Mouse (Mus musculus): ENCODE results near the gene Robo3. TPM values are rescaled to one million over a fixed set of nuclear protein-coding genes. Genes with fewer than 3 reads are reported as not detected.
A peak's percentile ranks its signal among the peaks of the same experiment; 100 is the strongest.

Robo3 gene
- polyA plus RNA-seq, 1 experiment from 2014 or later: 14.1 TPM

DNA sequence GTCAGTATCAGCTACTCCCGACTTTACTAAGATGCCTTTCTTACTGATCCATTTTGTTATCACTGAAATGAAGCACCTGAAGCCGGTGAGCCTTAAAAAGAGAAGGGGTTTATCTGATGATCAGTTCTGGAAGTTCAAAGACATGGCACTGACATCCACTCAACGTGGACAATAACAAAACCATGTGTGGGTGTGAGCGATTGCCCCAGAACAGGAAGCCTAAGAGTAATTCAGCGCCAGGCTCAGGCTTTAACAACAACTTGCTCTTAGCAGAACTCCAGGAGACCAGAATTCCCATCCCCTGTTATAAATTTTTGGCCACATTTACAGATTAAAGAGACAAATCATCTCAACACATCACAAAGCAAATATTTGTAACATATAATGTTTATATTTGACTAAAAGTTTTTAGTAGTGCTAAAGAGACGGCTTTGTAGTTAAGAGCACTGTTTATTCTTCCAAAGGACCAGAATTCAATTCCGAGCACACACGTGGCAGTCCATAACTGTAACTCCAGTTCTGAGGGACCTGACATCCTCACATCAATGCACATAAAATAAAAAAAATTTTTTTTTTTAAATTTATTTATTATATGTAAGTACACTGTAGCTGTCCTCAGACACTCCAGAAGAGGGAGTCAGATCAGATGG is 39.4 kb downstream of the Robo3 start:
- no peak overlapping the region for H3K9ac ChIP-seq
- H3K27ac ChIP-seq (replicated peaks): no peak overlapping the region
- no peak overlapping the region for H3K4me3 ChIP-seq
- H3K9me3 ChIP-seq: no peaks in the 10 kb centered on the region
- H3K4me2 ChIP-seq: no peak overlapping the region
- WGBS: 81% methylated on average over 8 of the region's 8 CpGs
- H3K27me3 ChIP-seq: no peaks in the 10 kb centered on the region
- H3K36me3 ChIP-seq: no peaks in the 10 kb centered on the region
- no peak for ATAC-seq (ENCODE audit: low FRiP score, low read depth)
- H3K4me1 ChIP-seq (replicated peaks): no peaks in the 10 kb centered on the region

GRCm38 (mm10) chr9:37392071-37392470 is 41.0 kb downstream of the Robo3 start:
- H3K9ac ChIP-seq: no peak overlapping the region
- no peaks in the 10 kb centered on the region for H3K9me3 ChIP-seq
- no peaks in the 10 kb centered on the region for H3K36me3 ChIP-seq
- H3K4me2 ChIP-seq: no peak overlapping the region
- H3K4me1 ChIP-seq (replicated peaks): no peaks in the 10 kb centered on the region
- no peaks in the 10 kb centered on the region for H3K27me3 ChIP-seq
- H3K27ac ChIP-seq (replicated peaks): no peak overlapping the region
- ATAC-seq (ENCODE audit: low FRiP score, low read depth): no peak
- WGBS: 60% methylated on average over 2 of the region's 2 CpGs
- no peak overlapping the region for H3K4me3 ChIP-seq

DNA sequence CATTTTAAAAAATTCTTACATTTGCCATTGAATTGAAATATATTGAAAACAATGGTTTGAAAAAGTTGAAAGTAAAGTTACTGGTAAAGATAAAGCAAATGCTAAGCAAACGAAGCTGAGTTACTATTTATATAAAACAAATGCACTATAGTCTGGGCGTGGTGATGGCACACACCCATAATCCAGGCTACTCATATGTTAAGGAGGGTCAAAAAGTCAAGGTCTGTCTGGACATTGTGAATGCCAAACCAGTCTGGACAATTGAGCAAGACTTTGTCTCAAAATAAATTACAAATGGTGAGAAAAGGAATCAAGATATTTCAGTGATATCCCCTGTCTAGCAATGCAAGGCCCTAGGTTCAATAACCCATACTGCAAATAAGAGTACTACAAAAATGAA is 42.2 kb downstream of the Robo3 start:
- Histone ChIP-seq H3K4me3 (no peak overlapping the region), H3K9me3 (no peaks in the 10 kb centered on the region), H3K4me2 (no peak overlapping the region), H3K27me3 (0 out of 2 replicates have a peak, but pooled peaks cover 3% of the 10 kb centered on the region), H3K4me1 (replicated peaks) (no peaks in the 10 kb centered on the region), H3K36me3 (no peaks in the 10 kb centered on the region), H3K9ac (no peak overlapping the region), H3K27ac (replicated peaks) (no peak overlapping the region)
- ATAC-seq (ENCODE audit: low FRiP score, low read depth): no peak
- 60% methylated on average over 2 of the region's 2 CpGs for WGBS

GRCm38 (mm10) chr9:37384284-37385182 is 48.5 kb downstream of the Robo3 start:
- Histone ChIP-seq H3K9ac (peak overlapping the region; percentile 76), H3K27ac (replicated peaks) (peak overlapping the region; percentile 55), H3K4me1 (replicated peaks) (peaks cover 8% of the 10 kb centered on the region), H3K27me3 (0 out of 2 replicates have a peak, but pooled peaks cover 4% of the 10 kb centered on the region), H3K4me3 (peak overlapping the region; percentile 50), H3K9me3 (no peaks in the 10 kb centered on the region), H3K36me3 (no peaks in the 10 kb centered on the region), H3K4me2 (peak overlapping the region; percentile 76)
- peak; percentile 88 for ATAC-seq (ENCODE audit: low FRiP score, low read depth)
- WGBS: 7% methylated on average over 54 of the region's 54 CpGs

DNA sequence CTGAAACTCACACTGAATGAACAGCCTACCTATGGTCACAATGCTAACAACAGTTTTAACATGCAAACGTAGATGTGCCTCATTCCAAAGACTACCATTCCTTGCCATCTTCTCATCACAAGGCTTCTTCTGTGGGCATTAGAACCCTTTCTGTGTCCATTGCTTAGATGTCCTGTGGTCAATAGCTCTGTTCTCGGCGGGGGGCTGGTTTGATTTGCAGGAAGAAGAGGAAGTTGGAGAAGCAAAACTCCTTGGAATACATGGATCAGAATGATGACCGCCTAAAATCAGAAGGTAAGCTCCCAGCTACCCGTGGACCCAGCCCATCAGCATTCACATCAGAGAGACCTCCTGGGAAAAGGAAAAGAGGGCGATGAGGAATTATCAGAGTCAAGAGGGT is 49.9 kb downstream of the Robo3 start:
- Histone ChIP-seq H3K9ac (no peak overlapping the region), H3K27ac (replicated peaks) (no peak overlapping the region), H3K27me3 (0 out of 2 replicates have a peak, but pooled peaks cover 4% of the 10 kb centered on the region), H3K36me3 (no peaks in the 10 kb centered on the region), H3K4me1 (replicated peaks) (peaks cover 8% of the 10 kb centered on the region), H3K4me2 (no peak overlapping the region), H3K9me3 (no peaks in the 10 kb centered on the region), H3K4me3 (no peak overlapping the region)
- ATAC-seq (ENCODE audit: low FRiP score, low read depth): no peak
- WGBS: 96% methylated on average over 6 of the region's 6 CpGs

GRCm38 (mm10) chr9:37375718-37376117 is 57.3 kb downstream of the Robo3 start:
- Histone ChIP-seq H3K27ac (replicated peaks) (no peak overlapping the region), H3K36me3 (no peaks in the 10 kb centered on the region), H3K27me3 (no peaks in the 10 kb centered on the region), H3K4me2 (no peak overlapping the region), H3K4me1 (replicated peaks) (no peaks in the 10 kb centered on the region), H3K9ac (no peak overlapping the region), H3K4me3 (no peak overlapping the region), H3K9me3 (no peaks in the 10 kb centered on the region)
- ATAC-seq (ENCODE audit: low FRiP score, low read depth): no peak
- 76% methylated on average over 5 of the region's 5 CpGs for whole genome bisulfite sequencing

DNA sequence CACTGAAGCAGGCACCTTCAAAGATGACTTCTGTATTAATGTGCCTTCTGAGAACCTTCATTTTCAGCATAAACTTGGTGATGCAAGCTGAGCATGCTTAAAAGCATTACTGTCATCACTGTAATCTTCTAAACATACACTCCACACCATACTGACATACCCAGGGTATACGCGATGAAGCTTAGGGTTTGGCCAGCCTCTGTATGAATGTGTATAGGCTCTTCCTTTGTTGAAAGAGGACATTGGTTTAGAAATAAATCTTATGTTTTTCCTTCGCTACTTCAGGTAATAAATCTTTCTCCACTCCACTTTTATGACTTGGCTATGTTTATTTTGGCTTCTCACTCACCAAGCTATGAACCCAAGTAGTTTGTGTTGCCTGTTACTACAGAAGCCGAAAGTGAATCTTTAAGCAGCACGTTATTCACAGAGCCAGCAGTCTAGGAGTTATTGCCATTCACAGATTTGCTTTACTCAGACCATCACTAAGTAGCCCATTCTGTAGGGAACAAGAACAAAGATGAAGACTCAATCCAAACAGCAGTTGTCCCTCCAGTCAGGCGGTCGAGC is 61.7 kb downstream of the Robo3 start:
- no peak for ATAC-seq (ENCODE audit: low FRiP score, low read depth)
- Histone ChIP-seq H3K36me3 (no peaks in the 10 kb centered on the region), H3K9me3 (no peaks in the 10 kb centered on the region), H3K27me3 (no peaks in the 10 kb centered on the region), H3K4me3 (no peak overlapping the region), H3K4me2 (no peak overlapping the region), H3K27ac (replicated peaks) (no peak overlapping the region), H3K9ac (no peak overlapping the region), H3K4me1 (replicated peaks) (no peaks in the 10 kb centered on the region)
- 83% methylated on average over 7 of the region's 7 CpGs for WGBS

GRCm38 (mm10) chr9:37368860-37369259 is 64.2 kb downstream of the Robo3 start:
- no peak for ATAC-seq (ENCODE audit: low FRiP score, low read depth)
- WGBS: 85% methylated on average over 8 of the region's 8 CpGs
- Histone ChIP-seq H3K36me3 (no peaks in the 10 kb centered on the region), H3K9ac (no peak overlapping the region), H3K4me1 (replicated peaks) (no peaks in the 10 kb centered on the region; the same call in 1 of the 2 replicates), H3K27me3 (no peaks in the 10 kb centered on the region), H3K27ac (replicated peaks) (peak overlapping the region; percentile 84), H3K4me3 (peak overlapping the region; percentile 9), H3K4me2 (peak overlapping the region; percentile 26), H3K9me3 (no peaks in the 10 kb centered on the region)

GRCm38 (mm10) chr9:37368081-37368830 is 64.8 kb downstream of the Robo3 start:
- H3K27me3 ChIP-seq: no peaks in the 10 kb centered on the region
- H3K36me3 ChIP-seq: no peaks in the 10 kb centered on the region
- ATAC-seq (ENCODE audit: low FRiP score, low read depth): no peak
- H3K9ac ChIP-seq: no peak overlapping the region
- peak overlapping the region; percentile 26 for H3K4me3 ChIP-seq
- 85% methylated on average over 11 of the region's 11 CpGs for WGBS
- no peaks in the 10 kb centered on the region for H3K9me3 ChIP-seq
- H3K4me1 ChIP-seq (replicated peaks): no peaks in the 10 kb centered on the region; the same call in 1 of the 2 replicates
- peak overlapping the region; percentile 84 for H3K27ac ChIP-seq (replicated peaks)
- peak overlapping the region; percentile 26 for H3K4me2 ChIP-seq

GRCm38 (mm10) chr9:37367301-37368080 is 65.6 kb downstream of the Robo3 start, which contains the start of gene Hepacam:
Hepacam (plus strand) TSS chr9:37367351.
- peak within 1 kb of the TSS; percentile 26 for H3K4me3 ChIP-seq
- peak within 1 kb of the TSS; percentile 26 for H3K4me2 ChIP-seq
- 77% methylated on average over 17 of the region's 17 CpGs for WGBS
- H3K9me3 ChIP-seq: no peaks in the 10 kb centered on the region
- no peaks in the 10 kb centered on the region for H3K27me3 ChIP-seq
- H3K4me1 ChIP-seq (replicated peaks): no peaks in the 10 kb centered on the region; the same call in 1 of the 2 replicates
- peak; percentile 88 for ATAC-seq (ENCODE audit: low FRiP score, low read depth)
- H3K27ac ChIP-seq (replicated peaks): peak within 1 kb of the TSS; percentile 84
- no peaks in the 10 kb centered on the region for H3K36me3 ChIP-seq
- H3K9ac ChIP-seq: no peak within 1 kb of the TSS

GRCm38 (mm10) chr9:37365706-37366105 is 67.3 kb downstream of the Robo3 start:
- ATAC-seq (ENCODE audit: low FRiP score, low read depth): no peak
- H3K9me3 ChIP-seq: no peaks in the 10 kb centered on the region
- 73% methylated on average over 5 of the region's 5 CpGs for WGBS
- H3K27ac ChIP-seq (replicated peaks): no peak overlapping the region
- no peaks in the 10 kb centered on the region for H3K27me3 ChIP-seq
- no peaks in the 10 kb centered on the region for H3K36me3 ChIP-seq
- H3K4me1 ChIP-seq (replicated peaks): no peaks in the 10 kb centered on the region; the same call in 1 of the 2 replicates
- no peak overlapping the region for H3K4me2 ChIP-seq
- no peak overlapping the region for H3K4me3 ChIP-seq
- H3K9ac ChIP-seq: no peak overlapping the region
